Mouse (Mus musculus): ENCODE data around the gene Lima1. TPM values are rescaled to one million over a fixed set of nuclear protein-coding genes. Genes with fewer than 3 reads are reported as not detected.

Lima1 gene
- total RNA-seq, 4 experiments from 2014 or later = 8.6 to 12.5 (median 10.2) TPM

DNA sequence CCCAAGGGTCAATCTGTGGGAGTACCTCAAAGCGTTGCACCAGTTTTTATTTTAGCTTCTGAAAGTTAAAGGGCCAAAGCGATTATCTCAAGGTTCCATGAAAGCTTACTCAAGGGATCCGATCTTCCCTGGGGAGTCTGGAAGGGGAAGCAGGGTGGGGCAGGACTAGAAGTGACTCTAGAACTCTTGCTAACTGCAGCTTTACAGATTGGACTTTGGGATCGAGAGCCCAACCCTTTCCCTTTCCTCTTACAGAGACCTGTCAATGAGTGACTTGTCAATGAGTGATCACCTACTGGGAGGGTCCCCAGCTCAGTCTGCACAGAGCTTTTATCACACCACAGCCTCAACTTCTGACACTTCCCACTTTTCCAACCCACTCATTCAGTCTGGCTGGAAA lies 7.6 kb downstream of the Lima1 start:
- DNase-seq (ENCODE audit: low spot score in 2 of 2) = no peak

GRCm38 (mm10) chr15:99866450-99867221 lies 8.6 kb downstream of the Lima1 start:
- DNase-seq (ENCODE audit: low spot score in 2 of 2) = no peak

DNA sequence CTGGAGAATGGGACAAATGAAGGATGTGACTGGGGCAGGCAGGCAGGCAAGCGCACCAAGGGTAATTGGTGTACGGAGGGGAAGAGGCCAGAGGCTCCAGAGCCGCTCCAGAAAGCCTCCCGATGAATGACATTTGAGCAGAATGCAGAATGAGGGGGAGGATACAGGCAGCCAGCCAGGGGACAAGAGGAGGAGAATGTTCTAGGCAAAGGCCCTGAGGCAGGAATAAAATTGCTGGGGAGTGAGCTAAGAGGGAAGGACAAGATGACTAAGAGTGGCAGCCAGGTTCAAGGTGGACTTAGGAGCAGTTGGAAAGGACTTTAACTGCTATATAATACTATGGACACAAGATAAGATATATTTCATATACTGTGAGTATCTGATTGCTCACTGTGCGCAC lies 9.3 kb downstream of the Lima1 start:
- DNase-seq (ENCODE audit: low spot score in 2 of 2) = no peak

GRCm38 (mm10) chr15:99865494-99865941 lies 9.7 kb downstream of the Lima1 start:
- DNase-seq (ENCODE audit: low spot score in 2 of 2) = no peak

DNA sequence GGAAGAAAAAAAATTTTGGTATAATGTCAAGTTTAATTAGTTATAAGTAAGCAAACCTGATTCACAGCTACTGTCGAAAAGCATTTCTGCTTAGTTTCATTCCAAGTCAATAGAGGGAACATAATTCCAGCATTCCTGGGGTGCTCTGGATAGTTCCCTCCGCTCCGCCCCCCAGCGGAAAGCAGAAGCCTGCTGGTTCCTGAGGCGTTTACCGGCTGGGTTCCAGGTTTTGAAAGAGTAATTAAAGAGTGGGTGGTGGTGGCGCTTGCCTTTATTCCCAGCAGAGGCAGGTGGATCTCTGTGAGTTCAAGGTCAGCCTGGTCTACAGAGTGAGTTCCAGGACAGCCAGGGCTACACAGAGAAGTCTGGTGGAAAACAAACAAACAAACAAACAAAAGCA lies 10.2 kb downstream of the Lima1 start:
- no peak for DNase-seq (ENCODE audit: low spot score in 2 of 2)

DNA sequence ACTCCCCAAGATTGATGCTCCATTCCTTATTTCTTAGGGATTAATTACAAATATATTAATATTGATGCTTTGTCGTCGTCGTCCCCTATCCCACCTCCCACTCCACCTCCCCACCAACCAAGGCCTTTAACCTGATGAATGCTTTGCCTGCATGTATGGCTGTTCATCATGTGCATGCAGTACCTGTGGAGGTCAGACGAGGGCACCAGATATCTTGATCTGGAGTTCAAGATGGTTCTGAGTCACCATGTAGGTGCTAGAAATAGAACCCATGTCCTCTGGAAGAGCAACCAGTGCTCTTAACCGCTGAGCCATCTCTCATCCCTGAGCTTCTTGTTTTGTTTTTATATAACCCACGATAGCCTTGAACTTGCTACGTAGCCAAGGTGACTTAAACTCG lies 11.5 kb downstream of the Lima1 start:
- no peak for DNase-seq (ENCODE audit: low spot score in 2 of 2)

- DNase-seq (ENCODE audit: low spot score in 2 of 2) = no peak
Measured at GRCm38 (mm10) chr15:99863358-99863757, 11.9 kb downstream of the Lima1 start.

GRCm38 (mm10) chr15:99862473-99862872 lies 12.8 kb downstream of the Lima1 start:
- no peak for DNase-seq (ENCODE audit: low spot score in 2 of 2)

- DNase-seq (ENCODE audit: low spot score in 2 of 2) = no peak
Measured at GRCm38 (mm10) chr15:99861955-99862354, 13.3 kb downstream of the Lima1 start.

- no peak for DNase-seq (ENCODE audit: low spot score in 2 of 2)
Measured at GRCm38 (mm10) chr15:99861536-99861935, 13.7 kb downstream of the Lima1 start.

DNA sequence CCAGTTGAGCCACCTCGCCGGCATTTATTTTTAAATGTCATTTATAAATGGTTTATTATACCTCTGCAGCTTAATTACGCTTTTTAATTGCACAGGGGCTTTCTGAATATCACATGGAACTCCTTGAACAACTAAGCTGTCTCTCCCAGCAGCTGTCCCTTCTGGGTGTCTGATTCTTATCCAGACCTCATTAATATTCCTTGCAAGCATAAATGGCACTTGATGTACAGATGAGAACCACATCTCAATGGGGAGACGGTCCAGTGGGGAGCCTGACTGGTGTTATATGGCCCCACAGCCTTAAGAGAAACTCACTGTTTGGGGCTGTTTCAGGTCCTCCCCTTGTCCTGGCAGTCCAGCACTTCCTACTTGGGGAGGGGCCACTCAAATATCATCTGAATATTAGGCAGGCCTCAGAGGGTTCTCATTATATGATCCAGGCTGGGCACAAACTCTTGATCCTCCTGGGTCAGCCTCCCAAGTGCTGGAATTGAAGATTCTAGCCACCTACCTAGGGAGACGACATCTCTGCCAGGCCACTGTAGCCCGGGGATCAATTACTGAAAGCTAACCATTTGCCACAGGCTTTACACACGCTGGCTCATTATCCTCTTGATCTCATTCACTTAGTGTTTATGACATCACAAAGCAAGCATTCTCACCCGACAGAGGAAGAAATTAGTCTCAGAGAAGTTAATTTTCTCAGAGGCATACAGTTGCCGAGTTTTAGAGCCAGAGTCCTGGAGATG lies 15.4 kb downstream of the Lima1 start:
- no peak for DNase-seq (ENCODE audit: low spot score in 2 of 2)

DNA sequence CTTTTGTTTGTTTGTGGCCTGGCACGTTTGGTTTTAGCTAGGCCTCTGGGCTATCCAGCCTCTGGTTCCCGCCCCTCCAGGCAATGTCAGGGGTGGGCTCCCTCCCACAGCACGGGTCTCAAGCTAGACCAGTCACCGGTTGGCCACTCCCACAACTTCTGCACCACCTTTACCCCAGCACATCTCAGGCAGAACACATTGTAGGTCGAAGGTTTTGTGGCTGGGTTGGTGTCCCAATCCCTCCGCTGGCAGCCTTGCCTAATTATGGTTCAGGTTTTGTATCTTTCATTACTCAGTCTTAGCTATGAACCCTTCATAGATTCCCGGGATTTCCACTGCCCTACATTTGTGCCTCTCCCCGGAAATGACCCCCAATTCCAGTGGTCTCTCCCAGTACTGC lies 17.8 kb downstream of the Lima1 start:
- DNase-seq (ENCODE audit: low spot score in 2 of 2) = no peak

- no peak for DNase-seq (ENCODE audit: low spot score in 2 of 2)
Measured at GRCm38 (mm10) chr15:99855119-99855518, 20.1 kb downstream of the Lima1 start.

DNA sequence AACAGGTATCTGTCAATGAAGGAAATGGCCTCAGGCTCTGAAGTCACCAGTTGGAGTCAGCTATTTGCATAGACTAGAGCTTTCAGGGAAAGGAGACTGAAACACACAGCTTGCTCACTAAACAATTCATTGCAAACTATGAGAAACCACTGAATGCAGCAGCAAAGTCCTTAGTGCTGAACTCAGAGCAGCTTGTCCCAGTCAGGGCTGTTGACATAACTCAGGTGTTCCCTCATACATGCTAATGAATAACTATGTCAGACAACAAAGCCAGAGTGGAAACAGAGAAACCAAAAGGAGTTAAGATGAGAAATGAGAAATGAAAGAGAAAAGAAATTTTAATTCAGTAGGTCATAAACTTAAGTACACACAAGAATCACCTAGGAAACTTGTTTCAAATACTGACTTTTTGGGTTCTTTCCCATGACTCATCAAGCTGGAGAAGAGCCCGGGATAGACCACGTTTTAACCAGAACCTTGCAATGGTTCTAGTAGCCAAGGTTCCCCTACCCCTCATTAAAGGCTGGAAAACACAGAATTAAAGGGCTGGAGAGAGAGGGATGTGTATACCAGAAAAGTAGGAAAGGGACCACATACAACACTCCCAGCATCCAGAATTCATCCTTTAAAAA lies 22.5 kb downstream of the Lima1 start:
- DNase-seq (ENCODE audit: low spot score in 2 of 2) = no peak

GRCm38 (mm10) chr15:99850265-99850664 lies 25.0 kb downstream of the Lima1 start:
- no peak for DNase-seq (ENCODE audit: low spot score in 2 of 2)

GRCm38 (mm10) chr15:99847937-99848336 lies 27.3 kb downstream of the Lima1 start:
- DNase-seq (ENCODE audit: low spot score in 2 of 2) = no peak

DNA sequence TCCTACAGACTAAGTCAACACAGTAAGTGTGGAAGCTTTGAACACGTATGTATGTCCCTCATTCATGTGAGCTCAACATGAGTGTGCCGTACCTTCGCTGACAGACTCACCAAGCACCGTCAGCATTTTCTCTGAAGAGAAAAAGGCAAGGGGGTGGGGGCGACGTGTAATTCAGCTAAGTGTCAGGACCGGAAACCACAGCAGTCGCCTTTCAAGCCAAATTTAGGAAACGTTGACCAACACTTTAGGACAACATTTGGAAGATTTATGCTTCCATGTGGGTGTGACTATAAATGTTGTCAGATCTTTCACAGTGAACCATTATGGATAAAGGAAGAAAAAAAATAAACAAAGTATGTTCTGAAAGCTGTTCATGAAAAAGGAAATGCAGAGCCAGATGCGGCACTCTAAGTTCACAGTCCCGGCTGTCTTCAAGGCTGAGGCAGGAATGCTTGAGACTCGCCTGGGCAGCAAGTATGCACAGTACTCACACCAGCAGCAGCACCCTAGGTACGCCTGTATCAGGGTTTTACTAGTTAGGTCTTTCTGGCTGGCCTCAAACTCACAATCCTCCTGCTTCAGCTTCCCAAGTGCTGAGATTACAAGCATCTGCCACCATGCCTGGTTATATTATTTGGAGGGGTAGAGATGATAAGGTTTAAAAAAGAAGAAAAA lies 27.9 kb downstream of the Lima1 start:
- no peak for DNase-seq (ENCODE audit: low spot score in 2 of 2)

DNA sequence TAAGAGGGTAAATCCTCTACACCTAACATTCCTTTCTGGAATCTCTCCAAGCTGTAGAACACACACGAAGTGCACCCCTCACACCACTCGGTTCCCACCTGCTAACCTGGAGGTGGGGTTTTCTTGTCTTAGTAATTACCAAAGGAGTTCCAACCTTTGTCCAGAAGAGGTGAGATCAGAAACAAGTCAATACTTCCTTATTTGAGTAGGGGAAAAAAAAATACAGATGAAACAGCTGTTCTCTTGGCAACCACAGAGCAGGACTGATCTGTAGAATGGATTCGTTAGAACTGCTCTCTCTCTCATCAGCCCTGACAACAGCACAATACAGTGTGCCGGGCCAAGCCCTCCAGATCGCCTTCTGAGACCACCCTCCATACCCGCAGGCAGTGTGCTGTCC lies 28.6 kb downstream of the Lima1 start:
- no peak for DNase-seq (ENCODE audit: low spot score in 2 of 2)

DNA sequence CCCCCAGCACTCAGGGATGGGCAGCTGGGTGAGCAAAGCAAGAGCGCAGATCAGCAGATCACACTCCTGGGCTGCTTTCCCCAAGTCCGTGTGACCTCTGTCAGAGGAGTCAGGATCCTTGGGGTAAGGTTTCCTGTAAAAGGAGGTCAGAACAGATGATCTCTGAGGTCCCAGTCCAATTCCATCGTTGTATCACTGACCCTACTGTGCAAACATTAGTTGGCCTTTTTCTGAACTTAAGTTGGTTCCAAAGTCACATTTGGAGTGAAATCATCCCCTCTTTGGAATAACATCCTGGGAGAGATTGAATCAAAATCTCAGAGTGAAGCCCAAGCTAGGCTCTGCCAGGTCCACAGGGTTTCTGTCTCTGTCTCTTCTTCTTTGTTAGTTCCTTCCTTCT lies 31.4 kb downstream of the Lima1 start:
- no peak for DNase-seq (ENCODE audit: low spot score in 2 of 2)

DNA sequence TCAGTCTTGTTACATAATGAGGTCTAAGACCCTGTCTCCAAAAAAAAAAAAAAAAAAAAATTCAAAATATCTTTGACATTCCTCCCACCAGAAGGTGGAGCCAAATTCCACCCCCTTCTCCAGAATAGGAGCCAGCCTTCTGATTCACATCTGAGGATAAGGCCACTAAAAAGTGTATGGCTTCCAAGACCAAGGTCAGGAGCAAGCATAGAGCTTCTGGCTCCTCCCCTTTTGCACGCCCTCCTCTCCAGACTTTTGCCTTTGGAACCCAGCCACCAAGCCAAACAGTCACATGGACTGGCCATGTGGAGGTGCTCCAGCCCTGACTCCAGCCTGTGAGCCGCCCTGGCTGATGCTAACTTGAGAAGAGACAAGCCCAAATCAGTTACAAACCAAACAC lies 35.3 kb downstream of the Lima1 start:
- DNase-seq (ENCODE audit: low spot score in 2 of 2) = no peak

DNA sequence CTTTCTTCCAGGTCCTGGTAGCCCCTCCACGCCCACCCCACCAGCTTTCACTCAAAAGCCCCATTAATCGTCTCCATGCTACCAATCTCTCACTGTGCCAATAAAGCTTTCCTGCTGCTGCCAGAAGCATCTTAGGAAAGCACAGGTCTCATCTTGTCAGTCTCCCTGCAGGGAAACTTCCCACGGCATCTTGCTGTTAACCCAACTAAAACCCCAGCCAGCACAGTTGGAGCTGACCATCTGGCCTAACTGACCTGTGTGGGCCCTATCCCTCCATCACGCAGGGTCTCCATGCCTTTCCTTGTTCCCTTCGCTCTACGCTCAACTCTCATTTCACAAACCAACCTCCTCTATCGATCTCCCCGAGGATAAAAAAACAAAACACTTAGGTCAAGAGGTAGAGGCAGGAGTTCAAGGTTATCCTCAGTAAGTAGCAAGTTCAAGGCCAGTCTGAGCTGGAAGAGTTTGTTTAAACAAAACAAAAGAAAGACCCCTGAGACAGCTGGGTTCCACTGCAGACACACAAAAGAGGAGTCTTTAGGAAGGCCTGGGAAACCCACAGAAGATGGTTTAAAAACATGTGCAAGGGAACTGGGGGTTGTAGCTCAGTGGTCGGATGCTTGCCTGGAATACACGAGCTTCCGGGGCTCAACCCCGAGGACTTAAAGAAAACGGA lies 36.0 kb downstream of the Lima1 start:
- DNase-seq (ENCODE audit: low spot score in 2 of 2) = no peak

All from left cerebral cortex, adult 8-10 months (tissue).